ENCODE assay signal across 8 mouse cellular contexts in the genomic region with DNA sequence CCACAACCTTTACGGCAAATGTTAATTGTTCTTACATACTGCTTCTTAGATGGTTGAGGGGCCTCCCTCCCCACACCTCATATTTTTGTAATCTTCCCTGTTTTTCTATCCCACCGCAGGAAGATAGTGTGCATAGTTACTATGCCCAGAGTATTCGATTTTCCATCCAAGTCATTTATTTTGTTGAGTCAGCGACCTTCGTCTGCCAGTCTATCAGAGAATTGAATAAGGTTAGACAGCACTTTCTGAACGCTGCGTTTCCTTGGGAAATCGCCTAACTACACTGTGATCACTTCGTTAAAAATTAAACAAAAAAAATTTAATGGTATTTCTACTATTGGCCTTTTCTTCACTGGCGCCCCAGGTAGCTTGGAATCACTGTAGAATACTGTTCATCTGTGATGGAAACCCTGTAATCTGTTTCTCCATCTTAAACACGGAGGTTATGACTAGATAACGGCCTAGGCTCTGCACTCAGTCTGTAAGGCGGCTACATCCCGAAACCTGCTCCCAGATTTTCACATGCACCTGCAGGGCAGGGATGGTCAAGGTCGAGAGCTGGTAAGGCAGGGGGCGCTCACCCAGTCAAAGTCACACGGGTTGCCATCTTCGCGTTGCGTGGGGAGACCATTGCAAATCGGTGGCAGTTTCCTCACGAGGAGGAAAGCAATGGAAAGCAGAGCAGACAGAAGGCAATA. TPM values are rescaled to one million over a fixed set of nuclear protein-coding genes. Genes with fewer than 3 reads are reported as not detected.
DNase-seq lines count a peak whose midpoint lies in the region; ATAC-seq and TF ChIP-seq lines count a peak whose summit lies in the region.

No protein-coding gene starts in this region.

- H3K9me3 ChIP-seq in heart, embryonic 11.5 days (replicated peaks; ENCODE audit: control insufficient read depth, low read length) = no peaks in the 10 kb centered on the region
- H3K9me3 ChIP-seq in erythroblast, embryonic 14.5 days (ENCODE audit: control insufficient read depth, low read length) = no peaks in the 10 kb centered on the region
- no peaks in the 10 kb centered on the region for H3K9me3 ChIP-seq in limb, embryonic 14.5 days (ENCODE audit: control insufficient read depth, low read length)

- peak overlapping the region; percentile 67 for H3K4me2 ChIP-seq in heart, embryonic 11.5 days
- H3K4me2 ChIP-seq in limb, embryonic 14.5 days (replicated peaks; ENCODE audit: low read depth, low read length, severe bottlenecking) = peak overlapping the region; percentile 66

- peak; percentile 59 for ATAC-seq in heart, embryonic 11.5 days (replicated peaks; ENCODE audit: insufficient number of reproducible peaks, low FRiP score, low TSS enrichment)
- peak; percentile 46 for ATAC-seq in limb, embryonic 14.5 days (ENCODE audit: low FRiP score, low read depth)

- DNase-seq in heart, postnatal 10 days = no peak
- DNase-seq in ES-CJ7 (ENCODE audit: low read depth, low spot score) = peak; percentile 88
- DNase-seq in limb, embryonic 14.5 days (ENCODE audit: low spot score) = no peak
- DNase-seq in yolk sac, embryonic 10.5 days (ENCODE audit: low spot score) = no peak
- DNase-seq in left cerebral cortex, postnatal 10 days (ENCODE audit: extremely low spot score in 1 of 2, low spot score in 2 of 2) = no peak

- H3K27me3 ChIP-seq in heart, embryonic 11.5 days (ENCODE audit: control insufficient read depth, insufficient read depth, low read length) = no peaks in the 10 kb centered on the region
- no peaks in the 10 kb centered on the region for H3K27me3 ChIP-seq in erythroblast, embryonic 14.5 days (ENCODE audit: control insufficient read depth)
- no peaks in the 10 kb centered on the region for H3K27me3 ChIP-seq in limb, embryonic 14.5 days (ENCODE audit: control insufficient read depth, insufficient read depth, low read length)

- WGBS in heart, embryonic 11.5 days (ENCODE audit: insufficient replicate concordance) = 9% methylated on average over 22 of the region's 22 CpGs
- 11% methylated on average over 22 of the region's 22 CpGs for WGBS in limb, embryonic 14.5 days
- WGBS in olfactory bulb, adult 2 months = 5% methylated on average over 22 of the region's 22 CpGs

- peaks cover 5% of the 10 kb centered on the region for H3K4me1 ChIP-seq in heart, embryonic 11.5 days (ENCODE audit: control insufficient read depth, insufficient read depth, low read length)
- H3K4me1 ChIP-seq in erythroblast, embryonic 14.5 days (ENCODE audit: control insufficient read depth) = peaks cover 56% of the 10 kb centered on the region
- H3K4me1 ChIP-seq in limb, embryonic 14.5 days (ENCODE audit: control insufficient read depth, insufficient read depth, low read length) = peaks cover 12% of the 10 kb centered on the region
- peaks cover 5% of the 10 kb centered on the region; the same call in 1 of the 2 replicates for H3K4me1 ChIP-seq in olfactory bulb, adult 2 months (ENCODE audit: control insufficient read depth, insufficient read depth, low read length)

- TF ChIP-seq CTCF in olfactory bulb, adult 2 months (IDR thresholded peaks at IDR 0.05; ENCODE audit: insufficient read depth, low read depth, low read length) = no peak

- peak overlapping the region; percentile 91 for H3K4me3 ChIP-seq in heart, embryonic 11.5 days (ENCODE audit: low read depth, low read length)
- H3K4me3 ChIP-seq in erythroblast, embryonic 14.5 days (replicated peaks) = peak overlapping the region; percentile 78
- H3K4me3 ChIP-seq in limb, embryonic 14.5 days (replicated peaks; ENCODE audit: low read length) = peak overlapping the region; percentile 96
- peak overlapping the region; percentile 72 for H3K4me3 ChIP-seq in olfactory bulb, adult 2 months (ENCODE audit: insufficient read depth, low read depth, low read length)

- H3K36me3 ChIP-seq in heart, embryonic 11.5 days (ENCODE audit: control insufficient read depth, insufficient read depth, low read length) = peaks cover 19% of the 10 kb centered on the region
- peaks cover 67% of the 10 kb centered on the region for H3K36me3 ChIP-seq in erythroblast, embryonic 14.5 days (ENCODE audit: control insufficient read depth)
- peaks cover 45% of the 10 kb centered on the region for H3K36me3 ChIP-seq in limb, embryonic 14.5 days (ENCODE audit: control insufficient read depth, insufficient read depth, low read length)

- H3K27ac ChIP-seq in heart, embryonic 11.5 days (ENCODE audit: low read depth, low read length) = peak overlapping the region; percentile 51
- no peak overlapping the region for H3K27ac ChIP-seq in limb, embryonic 14.5 days (replicated peaks; ENCODE audit: low read depth, low read length)
- peak overlapping the region; percentile 83 for H3K27ac ChIP-seq in olfactory bulb, adult 2 months (ENCODE audit: insufficient read depth, low read depth, low read length)

- no peak for TF ChIP-seq POLR2A in limb, embryonic 14.5 days (IDR thresholded peaks at IDR 0.05; ENCODE audit: borderline replicate concordance, extremely low read depth, insufficient read depth, insufficient read length)
- no peak for TF ChIP-seq POLR2A in olfactory bulb, adult 2 months (IDR thresholded peaks at IDR 0.05; ENCODE audit: insufficient read depth, low read depth, low read length)

- intact Hi-C loops in heart, postnatal 10 days (cut with DNase I) = loop anchor here (5.0 kb wide), 1 partner anchor 35 kb away; no protein-coding TSS in a partner anchor
- intact Hi-C loops in left cerebral cortex, postnatal 10 days (cut with DNase I) = no loop called here

- H3K9ac ChIP-seq in heart, embryonic 11.5 days (ENCODE audit: low read depth, low read length) = peak overlapping the region; percentile 77
- peak overlapping the region; percentile 44; the same call in 1 of the 2 replicates for H3K9ac ChIP-seq in limb, embryonic 14.5 days (ENCODE audit: low read depth, low read length, severe bottlenecking)

RNA-seq across cellular contexts. Expression of a gene that starts 0.4 kb away (rescaled TPM):
- not detected in 2 replicates for polyA plus RNA-seq in heart, embryonic 11.5 days (2014; fragmentation: Nextera tagmentation; extraction: Ambion mirVana)
- 10 to 100 TPM in 1 of 2 experiments, 1 to 10 TPM in 1; 9.6 to 11.7 TPM for total RNA-seq in heart, postnatal 10 days (2021)
- polyA plus RNA-seq in erythroblast, embryonic 14.5 days (2012) = not detected in 2 replicates
- polyA plus RNA-seq in limb, embryonic 14.5 days (2012; rRNA removed) = not detected in 2 replicates
- not detected in 2 replicates for polyA plus RNA-seq in limb, embryonic 14.5 days (2014; fragmentation: Nextera tagmentation; extraction: Ambion mirVana)
- not detected in 2 replicates for polyA plus RNA-seq in olfactory bulb, adult 2 months (2012; ENCODE audit: insufficient read depth, insufficient read length, low replicate concordance, missing spikeins)
- 10 to 100 TPM in 1 of 2 experiments, 1 to 10 TPM in 1; 6.7 to 11.1 TPM for total RNA-seq in left cerebral cortex, postnatal 10 days (2021)

RNA-seq across cellular contexts. Expression of a gene that starts 0.8 kb away (rescaled TPM):
- 41.8 and 42.1 TPM in 2 replicates for polyA plus RNA-seq in heart, embryonic 11.5 days (2014; fragmentation: Nextera tagmentation; extraction: Ambion mirVana)
- 10 to 100 TPM; 15.1 to 17.8 TPM for total RNA-seq in heart, postnatal 10 days (2021)
- 3.0 and 3.1 TPM in 2 replicates for polyA plus RNA-seq in erythroblast, embryonic 14.5 days (2012)
- polyA plus RNA-seq in limb, embryonic 14.5 days (2012; rRNA removed) = 20.4 and 20.7 TPM in 2 replicates
- 33.6 and 33.7 TPM in 2 replicates for polyA plus RNA-seq in limb, embryonic 14.5 days (2014; fragmentation: Nextera tagmentation; extraction: Ambion mirVana)
- not detected in 2 replicates for polyA plus RNA-seq in olfactory bulb, adult 2 months (2012; ENCODE audit: insufficient read depth, insufficient read length, low replicate concordance, missing spikeins)
- 10 to 100 TPM; 36.1 to 36.8 TPM for total RNA-seq in left cerebral cortex, postnatal 10 days (2021)

RNA-seq across cellular contexts. Expression of a gene that starts 1.5 kb away (rescaled TPM):
- polyA plus RNA-seq in heart, embryonic 11.5 days (2014; fragmentation: Nextera tagmentation; extraction: Ambion mirVana) = 144 and 175 TPM in 2 replicates
- total RNA-seq in heart, postnatal 10 days (2021) = 100 to 1,000 TPM; 109 to 134 TPM
- 0.56 and 0.83 TPM in 2 replicates for polyA plus RNA-seq in erythroblast, embryonic 14.5 days (2012)
- polyA plus RNA-seq in limb, embryonic 14.5 days (2012; rRNA removed) = 63.2 and 66.0 TPM in 2 replicates
- 93.0 and 99.5 TPM in 2 replicates for polyA plus RNA-seq in limb, embryonic 14.5 days (2014; fragmentation: Nextera tagmentation; extraction: Ambion mirVana)
- polyA plus RNA-seq in olfactory bulb, adult 2 months (2012; ENCODE audit: insufficient read depth, insufficient read length, low replicate concordance, missing spikeins) = not detected in 2 replicates
- total RNA-seq in left cerebral cortex, postnatal 10 days (2021) = 100 to 1,000 TPM; 183 to 192 TPM

RNA-seq across cellular contexts. Expression of a gene that starts 6.8 kb away (rescaled TPM):
- polyA plus RNA-seq in heart, embryonic 11.5 days (2014; fragmentation: Nextera tagmentation; extraction: Ambion mirVana) = 298 and 299 TPM in 2 replicates
- 10 to 100 TPM; 59.9 to 60.8 TPM for total RNA-seq in heart, postnatal 10 days (2021)
- 19.5 and 22.6 TPM in 2 replicates for polyA plus RNA-seq in erythroblast, embryonic 14.5 days (2012)
- 224 and 297 TPM in 2 replicates for polyA plus RNA-seq in limb, embryonic 14.5 days (2012; rRNA removed)
- polyA plus RNA-seq in limb, embryonic 14.5 days (2014; fragmentation: Nextera tagmentation; extraction: Ambion mirVana) = 274 and 276 TPM in 2 replicates
- polyA plus RNA-seq in olfactory bulb, adult 2 months (2012; ENCODE audit: insufficient read depth, insufficient read length, low replicate concordance, missing spikeins) = not detected in 2 replicates
- 10 to 100 TPM; 71.0 to 73.0 TPM for total RNA-seq in left cerebral cortex, postnatal 10 days (2021)

RNA-seq across cellular contexts. Expression of a gene that starts 18.5 kb away (rescaled TPM):
- 0.14 and 0.20 TPM in 2 replicates for polyA plus RNA-seq in heart, embryonic 11.5 days (2014; fragmentation: Nextera tagmentation; extraction: Ambion mirVana)
- total RNA-seq in heart, postnatal 10 days (2021) = not detected
- polyA plus RNA-seq in erythroblast, embryonic 14.5 days (2012) = not detected in 2 replicates
- 0.01 TPM in 1 of 2 replicates, not detected in the other for polyA plus RNA-seq in limb, embryonic 14.5 days (2012; rRNA removed)
- polyA plus RNA-seq in limb, embryonic 14.5 days (2014; fragmentation: Nextera tagmentation; extraction: Ambion mirVana) = 0.14 and 0.15 TPM in 2 replicates
- not detected in 2 replicates for polyA plus RNA-seq in olfactory bulb, adult 2 months (2012; ENCODE audit: insufficient read depth, insufficient read length, low replicate concordance, missing spikeins)
- total RNA-seq in left cerebral cortex, postnatal 10 days (2021) = not detected
